Mouse (Mus musculus): Measurements from ENCODE around the gene Zfp69.

Zfp69 gene

DNA sequence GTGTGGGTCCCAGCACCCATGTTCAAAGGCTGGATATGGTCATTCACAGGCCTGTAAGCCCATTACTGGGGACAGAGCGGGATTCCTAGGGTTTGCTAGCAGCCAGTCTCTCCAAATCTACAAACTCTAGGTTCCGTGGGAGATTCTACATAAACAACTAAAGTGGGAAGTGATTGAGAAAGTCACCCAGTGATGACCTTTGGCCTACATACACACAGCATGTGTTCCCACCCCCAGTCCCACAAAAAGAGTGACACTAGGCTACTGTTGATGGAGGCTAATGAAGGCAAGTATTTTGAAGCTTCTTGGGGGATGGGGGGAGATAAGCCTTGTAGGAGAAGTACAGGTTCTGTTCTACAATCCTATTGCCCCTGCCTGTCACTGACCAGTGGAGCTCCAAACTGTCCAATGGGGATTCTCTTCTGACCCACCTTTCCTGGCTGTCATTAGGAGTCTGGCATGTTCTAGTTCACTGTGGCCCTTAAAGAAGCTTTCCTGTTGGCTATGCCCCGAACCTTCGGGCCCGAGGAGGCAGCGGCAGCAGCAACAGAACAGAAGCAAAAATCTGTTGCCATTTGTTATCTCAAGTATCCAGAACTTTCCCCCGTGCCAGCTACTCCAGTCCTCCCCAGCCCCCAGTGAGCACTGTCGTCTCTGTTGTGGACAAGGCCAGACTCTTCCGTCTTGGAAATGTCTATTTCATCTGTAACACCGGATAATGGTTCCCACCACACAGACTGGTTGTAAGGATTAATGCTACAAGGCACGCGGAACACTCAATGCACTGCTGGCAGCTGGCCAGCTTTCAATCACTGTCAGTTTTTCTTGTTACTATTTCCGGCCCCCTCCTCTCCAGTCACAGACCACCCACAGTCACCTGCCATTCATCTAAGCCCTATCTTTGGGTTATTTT is 66.0 kb downstream of the Zfp69 start:
- DNase-seq (ENCODE audit: low read depth), result peak; percentile 39

- DNase-seq (ENCODE audit: low read depth), result no peak
Observed at GRCm38 (mm10) chr4:120882002-120882625, 69.4 kb downstream of the Zfp69 start.

DNA sequence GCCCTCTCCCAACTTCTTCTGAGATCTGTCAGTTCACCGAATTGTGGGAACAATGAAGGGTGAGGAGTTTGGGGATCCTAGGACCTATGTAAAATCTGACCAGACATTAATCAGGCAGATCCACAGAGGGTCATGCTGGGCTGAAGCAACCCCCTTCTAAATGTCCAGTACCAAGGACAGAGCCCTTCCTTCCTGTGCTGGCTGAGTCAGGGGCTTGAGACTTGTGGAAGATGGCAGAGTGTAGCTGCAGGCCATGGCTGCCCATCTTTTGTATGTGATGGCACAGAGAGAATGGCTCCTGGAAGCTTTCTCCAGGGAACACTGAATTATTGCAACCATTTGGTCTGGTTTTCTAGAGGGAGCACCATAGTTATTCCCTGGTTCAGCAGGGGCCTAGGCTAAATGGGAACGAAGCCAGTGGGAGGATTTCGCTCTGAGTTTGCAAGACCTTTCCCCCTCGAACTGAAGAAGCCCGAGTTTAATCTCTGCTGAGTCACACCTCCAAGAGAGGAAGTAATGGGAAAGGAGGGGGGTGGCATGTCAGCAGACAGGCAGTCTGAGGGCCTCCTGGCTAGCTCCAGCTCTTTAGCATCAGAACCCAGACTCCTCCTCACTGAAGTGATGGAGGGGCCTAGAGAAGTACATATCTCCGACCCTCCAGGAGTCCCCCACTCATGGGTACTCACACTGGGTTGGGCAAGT is 70.6 kb downstream of the Zfp69 start:
- DNase-seq (ENCODE audit: low read depth), result peak; percentile 73
